Mouse (Mus musculus): ENCODE measurements around the gene Atpaf1.

DNA sequence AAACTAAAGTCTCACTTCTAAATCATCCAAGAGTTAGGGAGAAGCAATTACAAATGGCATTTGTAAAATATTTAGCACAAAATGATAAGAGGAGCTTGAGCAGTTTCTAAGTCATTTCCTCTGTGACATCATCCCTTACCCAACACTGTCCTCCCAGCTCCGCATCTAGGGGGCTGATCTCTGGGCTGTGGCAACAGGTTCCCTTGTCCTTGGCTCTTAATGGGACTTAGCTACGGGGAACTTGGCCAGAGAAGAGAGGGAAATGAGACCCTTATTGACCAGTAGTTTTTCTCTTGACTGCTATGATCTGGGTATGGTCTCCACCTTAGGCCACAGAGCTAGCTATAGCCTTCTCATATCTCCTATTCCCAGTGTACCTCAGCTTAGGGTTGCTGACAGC lies 40.7 kb downstream of the Atpaf1 start:
- TF ChIP-seq POLR2A (IDR thresholded peaks at IDR 0.05; ENCODE audit: low read depth, low read length) (no peak), CTCF (IDR thresholded peaks at IDR 0.05; ENCODE audit: borderline replicate concordance, insufficient read depth, low read length) (no peak)

Data from embryonic fibroblast, embryonic 13.5 days (primary cell).